Mouse (Mus musculus) B cell, adult 2 months (primary cell): Measurements from ENCODE around the gene Cox8a.
A peak's percentile ranks its signal among the peaks of the same experiment; 100 is the strongest.

Experiments
- DNase-seq, 2 experiments: peaks; one replicate each; pipeline ENCODE4 v3.0.0; 2022

The Cox8a gene

DNA sequence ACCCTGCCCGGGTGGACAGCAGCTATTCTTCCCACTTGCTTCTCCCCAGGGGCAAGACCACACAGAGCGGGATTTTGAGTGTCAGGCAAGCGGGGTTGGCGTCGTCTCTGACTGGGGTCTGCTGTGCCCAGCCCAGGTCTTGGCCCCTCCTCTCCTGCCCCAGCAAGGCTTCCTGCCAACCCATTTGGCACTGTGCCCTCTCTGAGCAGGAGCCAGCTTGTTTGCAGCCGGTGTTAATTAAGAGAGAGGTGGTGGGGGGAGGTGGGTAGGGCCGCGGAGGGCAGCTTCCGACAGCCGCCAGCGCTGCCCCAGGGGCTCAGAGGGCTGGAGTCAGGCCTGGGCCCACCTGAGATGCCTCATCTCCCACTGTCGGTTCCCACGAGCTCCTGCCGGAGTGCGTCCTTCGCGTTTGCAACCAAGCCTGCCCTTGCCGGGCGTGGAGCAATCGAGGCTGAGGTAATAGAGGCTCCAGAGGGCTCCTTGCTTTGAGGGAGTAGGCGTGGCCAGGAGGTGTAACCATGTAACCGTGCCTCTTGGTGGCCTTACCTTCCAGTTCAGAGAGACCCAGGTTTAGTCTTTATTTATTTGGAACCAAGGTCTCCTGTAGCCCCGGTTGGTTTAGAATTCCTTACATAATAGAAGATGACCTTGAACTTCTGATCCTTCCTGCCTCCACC, 35.0 kb downstream of the Cox8a start:
- no peak for DNase-seq

DNA sequence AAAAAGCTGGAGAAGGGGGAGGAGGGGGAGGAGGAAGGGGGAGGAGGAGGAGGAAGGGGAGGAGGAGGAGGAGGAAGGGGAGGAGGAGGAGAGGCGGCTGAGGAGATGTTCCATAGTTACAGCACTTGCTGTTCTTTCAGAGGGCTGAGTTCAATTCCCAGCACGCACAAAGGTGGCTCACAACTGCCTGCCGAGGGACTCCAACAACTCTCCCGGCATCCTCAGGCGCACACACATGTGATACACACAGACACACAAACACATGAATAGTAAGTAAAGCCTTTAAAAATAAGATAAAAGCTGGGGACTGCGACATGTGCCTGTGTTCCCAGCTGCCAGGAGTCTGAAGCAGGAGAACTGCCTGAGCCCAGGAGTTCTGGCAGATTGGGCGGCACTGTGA, 35.9 kb downstream of the Cox8a start:
- DNase-seq, result no peak

DNA sequence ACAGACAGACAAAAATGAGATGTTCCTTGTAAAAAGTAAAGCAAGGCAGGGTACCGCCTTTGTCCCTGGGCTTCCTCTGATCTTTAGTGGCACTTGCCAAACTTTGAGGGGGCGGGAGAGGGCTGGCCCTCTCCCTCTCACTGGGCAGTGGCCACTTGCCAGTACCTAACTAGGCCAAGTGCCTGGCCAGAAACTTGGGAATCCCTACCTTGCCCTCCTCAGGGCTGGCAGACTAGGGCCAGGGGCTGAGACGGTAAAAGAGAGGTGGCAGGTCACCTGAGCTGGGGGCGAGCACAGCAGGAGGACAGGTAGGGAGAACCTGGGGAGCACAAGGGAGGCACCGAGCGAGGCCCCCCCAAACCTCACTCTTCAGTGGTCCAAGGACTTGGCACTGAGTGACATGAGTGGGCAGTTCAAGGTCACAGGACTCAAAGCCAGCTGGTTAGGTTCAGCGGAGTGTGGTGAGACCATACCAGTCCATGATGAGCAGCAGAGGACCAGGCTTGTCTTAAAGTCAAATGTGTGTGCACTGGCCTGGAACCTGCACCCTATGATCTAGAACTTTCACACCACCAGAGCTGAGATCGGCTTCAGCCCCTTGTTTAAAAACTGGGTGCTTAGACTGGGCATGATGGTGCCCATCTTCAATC, 36.5 kb downstream of the Cox8a start:
- no peak for DNase-seq

DNA sequence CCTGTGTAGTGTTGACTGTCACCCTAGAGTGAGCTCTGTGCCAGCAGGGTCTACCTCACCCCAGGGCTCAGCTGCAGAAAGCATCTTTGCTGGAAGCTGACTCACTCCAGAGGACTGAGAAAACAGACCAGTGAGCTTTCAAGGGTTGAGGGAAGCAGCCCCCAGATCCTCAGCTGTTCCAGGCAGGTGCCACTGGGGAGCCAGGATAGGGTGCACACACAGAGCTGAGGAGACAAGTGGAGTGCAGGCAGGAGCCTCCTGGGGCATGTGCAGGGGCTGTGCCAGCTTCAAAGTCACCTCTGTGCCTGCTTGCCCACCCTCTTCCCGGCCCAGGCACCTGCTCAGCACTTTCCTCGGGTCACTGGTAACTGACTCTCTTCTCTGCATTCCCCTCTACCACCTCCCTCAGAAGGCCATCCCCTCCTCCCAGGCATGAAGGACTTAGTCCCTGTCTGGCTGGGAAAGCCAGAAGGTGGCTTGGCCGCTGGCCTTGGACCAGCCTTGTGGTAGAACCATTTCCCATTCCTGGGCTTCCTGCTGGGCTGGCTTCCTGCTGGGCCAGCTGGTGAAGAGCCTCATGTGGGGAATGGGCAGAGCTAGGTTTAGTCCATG, 38.5 kb downstream of the Cox8a start:
- DNase-seq, result no peak

DNA sequence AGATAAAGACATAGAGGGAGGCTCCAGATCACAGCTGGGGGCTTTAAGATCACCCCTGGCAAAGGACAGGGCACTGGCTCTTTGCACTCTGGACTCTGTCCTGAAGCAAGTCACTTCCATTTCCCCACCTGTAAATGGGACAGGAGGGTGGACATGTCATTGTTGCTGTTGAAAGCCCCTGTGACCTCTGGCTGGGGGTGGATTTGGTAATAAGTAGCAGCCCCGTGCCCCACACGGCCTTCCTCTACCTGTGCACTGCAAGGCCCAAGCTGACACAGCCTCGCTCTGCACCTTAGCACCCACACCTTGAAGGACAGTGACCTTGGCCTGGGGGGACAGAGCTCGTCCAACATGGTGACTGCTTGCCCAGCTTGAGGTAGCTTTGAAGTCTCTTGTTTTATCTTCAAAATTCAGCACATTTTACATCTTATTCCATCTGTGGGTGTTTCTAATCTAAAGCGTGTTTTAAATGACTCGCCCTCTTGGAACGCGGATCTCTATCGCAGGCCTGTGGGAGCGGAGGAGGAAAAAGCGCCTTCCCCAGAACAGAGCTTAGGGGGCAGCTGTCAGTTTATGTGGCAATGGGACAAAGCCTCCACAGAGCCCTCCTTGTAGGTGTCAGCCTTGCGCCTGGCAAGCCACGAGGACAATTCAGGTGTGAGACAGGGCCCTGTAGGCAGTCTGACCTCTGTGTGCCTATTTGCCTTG, 39.5 kb downstream of the Cox8a start:
- no peak for DNase-seq

DNA sequence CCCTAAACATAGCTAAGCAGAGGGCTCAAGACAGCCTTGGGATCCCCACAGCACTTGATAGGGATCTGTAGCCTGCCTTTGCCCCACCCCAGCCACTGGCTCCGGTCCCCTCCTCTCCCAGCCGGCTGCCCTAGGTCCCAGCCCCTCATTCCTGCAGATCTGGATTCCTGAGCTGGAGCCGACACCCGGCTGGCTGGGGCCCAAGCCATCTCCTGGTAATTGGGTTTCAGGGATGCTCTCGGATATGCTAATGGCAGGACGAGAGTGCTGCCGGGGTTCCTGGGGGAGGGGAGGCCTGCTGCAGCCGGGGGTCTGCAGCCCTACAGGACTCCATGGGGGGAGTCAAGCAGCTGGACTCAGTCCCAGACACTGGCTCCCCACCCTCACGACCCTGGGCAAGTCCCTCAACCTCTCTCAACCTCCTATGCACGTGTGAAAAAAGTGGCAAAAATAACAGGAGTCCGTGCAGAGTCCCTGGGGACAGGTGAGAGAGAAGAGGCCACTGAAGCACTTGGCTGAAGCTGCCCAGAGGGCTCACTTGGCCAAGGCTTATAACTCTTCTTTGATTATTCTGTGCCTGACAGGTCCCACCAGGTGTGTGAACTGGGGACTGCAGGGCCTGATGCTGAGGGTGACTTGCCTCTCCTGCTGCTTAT, 41.2 kb downstream of the Cox8a start:
- no peak for DNase-seq

DNA sequence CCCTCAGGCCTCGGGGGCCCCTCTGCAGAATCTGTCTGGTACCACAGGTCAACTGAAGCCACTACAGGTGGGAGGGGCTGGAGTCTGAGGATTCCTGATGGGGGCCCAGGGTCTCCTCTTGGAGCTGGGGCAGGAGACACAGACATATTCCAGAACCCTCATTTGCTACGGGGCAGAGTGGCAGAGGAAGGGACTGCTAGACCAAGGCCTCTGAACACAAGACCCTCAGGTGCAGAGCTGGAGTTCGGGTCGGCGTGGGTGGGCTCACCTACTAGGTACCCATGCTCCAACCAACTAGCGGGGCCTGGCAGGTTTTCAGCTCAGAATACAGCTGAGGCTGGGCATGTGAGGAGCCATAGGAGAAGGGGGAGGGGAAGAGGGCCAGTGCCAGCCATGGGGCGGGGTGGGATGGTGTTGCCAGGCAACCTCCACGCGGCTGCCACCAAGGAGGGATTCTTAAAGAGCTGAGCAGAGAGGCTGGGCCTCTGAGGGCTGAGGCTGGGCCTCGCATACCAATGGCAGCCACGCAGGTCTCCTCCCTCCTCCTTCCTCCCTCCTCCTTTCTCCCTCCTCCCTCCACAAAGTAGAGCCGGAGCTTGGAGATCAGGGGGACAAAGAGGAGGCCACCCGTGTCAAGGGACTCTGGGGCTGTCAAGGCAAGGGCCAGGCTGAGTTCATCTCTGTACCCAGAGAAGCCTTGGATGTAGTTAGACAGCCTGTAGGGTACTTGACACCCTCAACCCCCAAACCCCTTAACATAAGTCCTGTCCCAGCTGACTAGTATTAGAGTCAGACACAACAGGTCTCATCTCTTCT, 45.2 kb downstream of the Cox8a start:
- DNase-seq, result no peak

DNA sequence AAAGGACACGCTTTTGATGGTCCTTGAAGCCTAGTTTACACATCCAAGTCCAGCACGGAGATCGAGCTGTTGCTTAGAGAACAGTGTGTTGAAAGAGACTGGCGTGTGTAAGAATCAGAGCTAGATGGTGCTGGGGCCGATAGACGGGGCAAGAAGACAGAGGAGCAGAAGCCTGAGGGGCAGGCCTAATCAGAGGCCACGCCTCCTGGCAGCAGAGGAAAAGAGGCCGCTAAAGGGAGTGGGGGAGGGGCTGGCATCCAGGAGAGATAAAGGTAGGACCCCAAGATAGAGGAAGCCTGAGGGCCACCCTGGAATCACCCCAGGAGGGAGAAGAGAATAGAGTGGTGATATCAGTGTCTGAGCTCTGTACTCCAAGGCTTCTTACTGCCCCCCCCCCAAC, 46.0 kb downstream of the Cox8a start:
- DNase-seq, result no peak

DNA sequence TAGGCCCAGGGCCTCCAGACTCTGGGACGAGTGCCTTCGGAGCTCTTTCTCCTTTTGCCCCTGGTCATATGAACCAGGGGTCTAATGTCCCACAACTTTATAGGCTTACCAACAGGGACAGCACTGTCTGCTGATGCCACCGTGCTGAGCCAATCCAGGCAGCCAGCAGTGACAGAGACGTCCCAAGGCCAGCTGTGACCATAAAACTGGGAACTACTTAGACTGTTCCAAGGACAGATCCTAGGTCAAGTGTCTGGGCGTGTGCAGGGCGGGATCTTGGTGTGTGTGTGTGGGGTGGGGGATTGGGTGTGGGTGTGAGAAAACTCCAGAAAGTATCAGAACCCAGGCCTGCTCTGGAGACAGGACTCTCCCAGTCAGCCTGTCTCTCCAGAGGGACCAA, 46.5 kb downstream of the Cox8a start:
- no peak for DNase-seq

DNA sequence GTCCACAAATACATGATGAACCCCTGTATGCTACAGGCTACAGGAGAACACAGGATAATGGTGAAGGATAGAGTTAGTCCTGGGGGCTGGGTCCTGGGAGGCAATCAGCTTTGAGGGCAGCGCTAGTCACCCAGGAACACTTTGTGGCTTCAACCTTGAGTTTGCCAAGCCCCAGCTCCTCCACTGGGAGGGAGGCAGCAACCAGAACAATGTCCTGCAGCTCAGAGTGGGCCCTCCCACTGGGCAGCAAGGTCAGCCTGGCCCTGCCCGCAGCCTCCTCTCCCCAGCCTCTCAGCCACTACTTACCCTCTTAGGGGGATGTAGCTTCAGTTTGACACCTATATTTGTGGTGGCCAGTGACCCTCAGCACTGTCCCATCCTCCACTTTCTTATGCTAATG, 49.0 kb downstream of the Cox8a start:
- no peak for DNase-seq

DNA sequence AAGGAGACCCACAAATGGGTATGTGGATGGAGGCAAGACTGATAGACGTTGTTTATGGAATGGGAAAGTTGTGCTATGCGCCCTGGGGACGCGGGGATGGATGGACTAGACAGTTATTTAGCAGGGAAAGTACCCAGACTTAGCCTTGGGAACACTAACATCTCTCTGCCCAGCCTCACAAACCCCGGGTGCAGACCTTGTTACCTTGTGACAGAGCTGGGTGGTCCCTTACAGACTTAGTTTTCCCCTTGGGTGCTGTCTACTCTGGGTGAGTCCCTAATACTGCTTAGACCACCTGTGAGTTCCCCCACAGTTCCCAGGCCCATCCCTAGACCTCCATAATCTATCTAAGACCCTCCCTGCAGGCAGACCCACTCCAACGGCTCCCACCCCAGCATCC, 50.6 kb downstream of the Cox8a start:
- DNase-seq, result no peak

DNA sequence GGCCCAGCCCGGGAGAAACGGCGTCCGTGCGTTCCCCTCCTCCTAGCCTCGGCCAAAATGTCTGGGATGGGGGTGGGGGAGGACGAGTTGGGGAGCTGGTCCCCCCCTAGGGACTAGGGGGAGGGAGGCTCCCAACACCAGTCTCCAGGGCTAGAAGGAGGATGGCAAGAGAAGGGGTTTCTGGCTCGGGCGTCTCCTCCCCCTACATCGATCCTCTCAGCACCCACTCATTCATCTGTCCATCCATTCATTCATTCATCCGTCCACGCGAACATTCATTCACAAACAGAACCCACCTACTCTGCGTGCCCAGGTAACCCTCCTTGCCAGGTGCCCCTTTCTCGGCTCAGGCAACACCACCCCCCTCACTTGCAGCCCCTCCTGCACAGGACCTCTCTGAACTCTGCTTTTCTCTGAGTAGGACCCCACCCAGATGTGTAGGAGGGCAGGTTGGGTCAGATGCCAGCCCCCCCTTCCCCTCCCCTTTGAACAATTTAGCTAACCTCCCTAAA, 51.2 kb downstream of the Cox8a start:
- DNase-seq, result no peak

DNA sequence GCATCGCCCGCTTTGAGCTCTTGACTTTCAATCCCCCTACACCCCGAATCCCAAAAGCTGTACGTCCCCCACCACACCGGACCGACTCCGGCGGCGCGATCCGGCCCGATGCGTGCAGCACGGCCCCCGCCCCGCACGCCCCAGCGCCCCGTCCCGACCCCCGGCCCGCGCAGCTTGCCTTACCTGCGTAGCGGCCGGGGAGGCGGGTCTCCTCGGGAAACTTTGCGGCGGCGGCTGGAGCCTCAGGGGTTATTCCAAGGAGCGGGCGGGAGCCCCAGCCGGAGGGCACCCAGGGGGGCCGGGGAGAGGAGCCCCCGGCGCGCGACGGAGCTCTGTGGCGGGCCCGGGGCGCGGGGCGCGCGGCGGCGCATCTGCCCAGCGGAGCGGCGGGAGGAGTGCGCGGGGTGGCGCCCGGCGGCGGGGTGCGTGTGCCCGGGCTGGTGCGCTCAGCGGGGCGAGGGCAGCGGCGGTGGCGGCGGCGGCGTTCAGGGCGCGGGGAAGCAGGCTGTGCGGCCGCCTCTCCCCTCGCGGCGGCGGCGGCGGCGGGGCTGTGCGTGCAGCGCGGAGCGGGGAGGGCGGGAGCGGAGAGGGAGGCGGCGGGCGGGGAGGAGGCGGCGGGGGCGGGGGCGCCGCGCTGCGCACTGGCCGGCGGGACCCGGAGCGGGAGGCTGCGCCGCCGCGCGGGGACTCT, 51.8 kb downstream of the Cox8a start:
- DNase-seq, result peak in 1 of 2 experiments; percentile 29
